Mouse (Mus musculus): ENCODE data around the gene Trim47.
"Not testable (repeated sequence)": the region's sequence is repeated elsewhere in the genome, so short reads cannot be mapped to it uniquely, and the experiment has no call there.

Trim47 gene

DNA sequence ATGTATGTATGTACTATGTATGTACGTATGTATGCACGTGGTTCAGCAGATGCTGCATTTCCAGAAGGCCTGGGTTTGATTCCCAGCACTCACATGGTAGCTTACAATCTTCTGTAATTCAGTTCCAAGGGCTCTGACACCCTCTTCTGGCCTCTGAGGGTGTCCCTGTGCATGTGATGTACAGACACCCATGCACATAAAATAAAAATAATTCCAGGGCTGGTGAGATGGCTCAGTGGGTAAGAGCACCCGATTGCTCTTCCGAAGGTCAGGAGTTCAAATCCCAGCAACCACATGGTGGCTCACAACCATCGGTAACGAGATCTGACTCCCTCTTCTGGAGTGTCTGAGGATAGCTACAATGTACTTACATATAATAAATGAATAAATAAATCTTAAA is 34.1 kb downstream of the Trim47 start:
- intact Hi-C loops (cut with DNase I) = not testable (repeated sequence)

DNA sequence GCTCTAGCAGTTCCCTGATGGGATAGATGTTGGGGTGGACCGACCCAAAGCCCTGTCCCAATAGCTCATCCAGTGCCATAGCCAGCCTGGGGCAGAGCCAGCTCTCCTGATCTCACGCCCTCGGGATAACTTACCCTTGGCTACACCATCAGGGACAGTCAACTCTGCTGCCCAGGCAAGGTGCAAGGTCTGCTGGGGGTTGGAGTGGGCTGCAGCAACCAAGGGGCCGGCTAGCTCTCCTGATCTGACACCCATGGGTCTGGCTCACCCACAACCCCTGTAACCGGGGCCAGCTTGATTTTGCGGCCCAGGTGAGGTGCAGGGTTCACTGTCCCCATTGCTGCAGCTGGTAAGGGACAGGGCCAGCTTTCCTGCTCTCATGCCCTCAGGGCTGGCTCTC is 35.4 kb downstream of the Trim47 start:
- intact Hi-C loops (cut with DNase I) = no loop called here

DNA sequence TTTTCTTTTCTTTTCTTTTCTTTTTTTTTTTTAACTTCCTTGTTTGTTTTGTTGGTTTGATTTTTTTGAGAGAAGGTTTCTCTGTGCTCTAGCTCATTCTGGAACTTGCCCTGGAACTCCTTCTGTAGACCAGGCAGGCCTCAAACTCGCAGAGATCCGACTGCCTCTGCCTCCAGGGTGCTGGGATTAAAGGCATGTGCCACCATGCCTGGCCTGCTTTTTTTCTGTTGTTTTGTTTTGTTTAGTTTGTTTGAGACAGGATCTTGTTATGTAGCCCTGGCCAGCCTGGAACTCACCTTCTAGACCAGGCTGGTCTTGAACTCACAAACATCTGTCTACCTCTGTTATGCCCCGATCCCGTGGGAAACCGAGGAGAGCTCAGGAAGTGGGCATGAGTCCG is 37.5 kb downstream of the Trim47 start:
- intact Hi-C loops (cut with DNase I) = loop anchor here (5.0 kb wide), 1 partner anchor 38 kb away; the partner anchor contains the start of gene Trim47

DNA sequence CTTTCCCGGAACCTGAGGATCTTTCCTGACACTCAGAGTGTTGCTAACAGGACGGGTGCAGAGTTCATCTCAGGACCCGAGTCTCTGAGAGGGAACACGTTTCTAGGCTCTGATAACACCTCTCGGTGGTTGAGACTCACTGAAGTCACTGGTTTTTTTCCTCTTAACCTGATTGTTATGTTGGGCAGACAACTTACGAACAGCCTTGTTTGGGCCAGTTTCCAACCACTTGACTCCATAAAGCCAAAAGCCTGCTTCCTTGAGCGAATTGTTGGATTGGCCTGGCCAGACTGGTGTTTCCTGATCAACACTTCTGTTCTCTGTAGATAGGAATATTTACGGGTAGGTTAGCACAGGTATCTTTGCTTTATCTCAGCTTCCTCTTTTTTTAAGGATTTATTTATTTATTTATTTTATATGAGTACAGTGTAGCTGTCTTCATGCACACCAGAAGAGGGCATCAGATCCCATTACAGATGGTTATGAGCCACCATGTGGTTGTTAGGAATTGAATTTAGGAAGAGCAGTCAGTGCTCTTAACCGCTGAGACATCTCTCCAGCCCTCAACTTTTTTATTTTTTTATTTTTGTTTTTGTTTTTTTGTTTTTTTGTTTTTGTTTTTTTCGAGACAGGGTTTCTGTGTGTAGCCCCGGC is 38.1 kb downstream of the Trim47 start:
- intact Hi-C loops (cut with DNase I) = loop anchor here (5.0 kb wide), 1 partner anchor 38 kb away; the partner anchor contains the start of gene Trim47

DNA sequence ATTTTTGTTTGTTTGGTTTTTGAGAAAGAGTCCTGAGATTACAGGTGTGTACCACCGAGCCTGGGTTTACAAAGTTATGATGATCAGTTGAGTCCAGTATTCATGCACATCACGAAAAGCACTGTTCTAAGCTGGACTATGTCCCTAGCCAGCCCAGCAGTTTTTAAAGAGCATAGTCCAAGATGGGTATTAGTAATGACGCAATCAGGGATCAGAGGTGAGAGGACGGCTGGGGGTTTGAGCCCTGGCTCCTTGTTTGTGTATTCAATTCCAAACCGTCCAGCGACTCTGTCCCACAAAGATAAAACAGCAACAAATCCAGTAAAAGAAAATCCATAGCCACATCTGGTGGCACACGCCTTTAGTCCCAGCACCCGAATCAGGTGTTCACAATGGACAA is 38.8 kb downstream of the Trim47 start:
- intact Hi-C loops (cut with DNase I) = loop anchor here (5.0 kb wide), 1 partner anchor 39 kb away; the partner anchor contains the start of gene Trim47

DNA sequence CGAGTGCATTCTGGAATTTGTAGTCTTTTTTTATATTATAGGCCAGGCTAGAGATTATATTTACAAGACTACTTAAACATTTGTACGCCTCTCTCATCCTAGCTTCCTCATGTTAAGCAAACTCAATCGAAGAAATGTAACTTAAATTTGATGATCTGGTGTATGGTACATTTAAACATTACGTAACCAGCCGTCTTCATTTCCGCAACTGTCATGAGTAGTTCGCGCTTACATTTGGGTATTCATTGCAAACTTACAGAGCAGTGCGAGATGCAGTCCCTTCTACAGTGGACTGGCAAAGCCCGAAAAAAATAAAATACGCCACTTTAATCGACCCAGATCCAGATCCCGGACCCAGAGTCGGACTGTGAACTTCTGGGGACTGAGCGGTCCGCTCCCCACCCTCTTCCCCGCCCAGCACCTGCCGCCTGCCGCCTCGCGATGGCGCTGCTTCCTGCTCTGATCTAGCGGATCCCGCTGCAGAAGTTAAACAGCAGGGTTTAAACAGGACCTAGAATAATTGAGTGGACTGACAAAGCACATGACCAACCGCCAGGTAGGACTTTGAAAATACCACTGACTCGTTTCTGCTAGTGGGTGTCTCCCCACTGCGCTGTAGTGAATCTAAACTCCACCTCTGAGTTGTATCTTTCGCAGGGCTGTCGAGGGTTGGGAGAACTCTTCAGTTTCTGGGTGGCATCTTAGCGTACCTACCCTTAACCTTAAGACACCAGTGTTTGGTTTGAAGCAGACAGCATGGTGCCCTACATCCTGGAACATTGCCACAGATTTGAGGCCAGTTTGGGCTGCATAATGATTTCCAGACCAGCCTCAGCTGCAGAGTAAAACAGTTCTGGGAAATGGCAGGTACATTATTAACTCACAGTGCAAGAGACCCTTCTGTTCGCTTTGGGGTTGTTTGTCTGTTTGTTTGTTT is 39.5 kb downstream of the Trim47 start:
- intact Hi-C loops (cut with DNase I) = loop anchor here (5.0 kb wide), 1 partner anchor 40 kb away; the partner anchor contains the start of gene Trim47

DNA sequence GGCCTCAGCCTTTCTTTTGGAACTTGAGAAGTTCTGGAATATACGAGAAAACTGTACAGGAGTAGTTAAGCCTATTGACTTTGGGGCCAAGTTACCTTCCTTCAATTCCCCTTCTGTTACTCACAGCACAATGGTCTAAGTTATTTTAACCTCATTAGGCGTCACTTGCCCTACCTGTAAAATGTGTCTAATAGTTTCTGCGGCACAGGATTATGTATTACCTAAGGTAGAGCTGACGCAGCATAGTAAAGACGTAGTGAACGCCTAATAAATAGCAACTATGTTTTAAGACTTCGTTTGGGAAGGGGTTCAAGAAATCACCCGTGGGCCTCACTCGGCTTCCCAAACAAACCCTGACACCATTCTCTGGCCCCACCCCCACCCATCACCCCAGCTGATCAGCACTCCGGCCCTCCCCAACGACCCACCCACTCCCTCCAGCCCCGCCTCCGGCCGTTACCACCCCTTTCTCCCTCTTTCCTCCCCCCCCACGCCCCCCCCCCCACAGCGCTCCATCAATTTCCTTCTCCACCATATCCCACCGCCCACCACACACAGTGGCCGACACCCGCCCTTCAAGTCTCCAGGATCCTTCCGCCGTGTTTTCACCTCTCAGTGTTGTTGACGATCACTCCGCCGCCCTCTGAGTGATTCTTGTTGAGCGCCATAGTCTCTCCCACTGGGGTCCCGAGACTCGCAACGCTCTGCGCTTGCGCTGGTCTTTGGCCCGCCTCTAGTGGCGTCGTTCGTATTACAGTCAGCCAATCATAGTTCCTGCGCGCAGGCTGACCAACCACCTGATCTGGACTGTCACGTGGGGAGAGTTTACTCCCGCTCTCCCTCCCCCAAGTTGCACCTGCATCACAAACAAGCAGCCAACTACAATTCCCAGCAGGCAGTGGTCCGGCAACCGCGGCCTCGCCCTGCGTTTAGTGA is 40.5 kb downstream of the Trim47 start, which contains the start of gene Wbp2:
Gene Wbp2 (minus strand): TSS at position 738 of the 936 bp plus-strand sequence.
- intact Hi-C loops (cut with DNase I) = loop anchor here (5.0 kb wide), 1 partner anchor 41 kb away; the partner anchor contains the start of gene Trim47

DNA sequence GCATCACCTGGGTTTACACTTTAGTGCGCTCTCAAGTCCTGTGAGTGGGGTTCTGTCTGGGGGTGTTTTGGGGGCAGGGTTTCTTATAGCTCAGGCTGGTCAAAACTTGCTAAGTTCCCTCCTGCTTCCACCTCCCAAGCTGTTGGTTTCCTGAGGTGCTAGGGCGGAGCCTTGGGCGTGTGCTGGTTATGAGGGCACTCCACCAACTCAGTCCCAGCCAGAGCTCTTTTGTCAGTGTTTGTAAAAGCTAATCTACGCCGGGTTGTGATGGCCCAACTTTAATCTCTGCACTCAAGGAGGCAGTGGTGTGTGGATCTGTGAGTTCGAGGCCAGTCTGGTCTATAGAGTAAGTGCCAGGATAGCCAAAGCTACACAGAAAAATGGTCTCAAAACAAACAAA is 42.8 kb downstream of the Trim47 start:
- intact Hi-C loops (cut with DNase I) = no loop called here

DNA sequence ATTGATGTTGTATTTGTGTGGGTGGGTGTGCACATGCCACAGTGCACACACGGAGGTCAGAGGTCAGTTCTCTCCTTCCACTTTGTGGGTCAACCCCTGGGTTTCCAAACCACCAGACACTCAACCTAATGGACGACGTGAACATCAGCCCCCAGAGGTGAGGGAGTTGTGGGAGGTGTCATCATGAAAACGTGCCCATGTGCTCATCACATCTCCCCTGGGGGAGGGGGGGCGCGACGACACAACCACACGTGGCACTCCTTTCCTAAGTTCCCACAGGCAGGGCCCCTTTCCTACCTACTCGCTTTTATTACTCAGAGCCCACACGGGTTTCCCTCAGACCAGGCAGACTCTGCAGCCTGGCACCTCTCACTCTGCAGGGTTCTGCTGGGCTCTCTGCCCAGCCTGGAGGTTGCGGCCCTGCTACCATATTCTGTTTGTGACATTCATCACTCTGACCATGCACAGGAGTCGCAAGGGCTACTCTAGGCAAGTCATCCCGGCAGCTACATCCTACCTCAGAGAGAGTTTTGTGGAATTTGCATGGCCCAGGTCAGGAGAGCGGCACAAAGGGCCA is 43.8 kb downstream of the Trim47 start:
- intact Hi-C loops (cut with DNase I) = no loop called here

DNA sequence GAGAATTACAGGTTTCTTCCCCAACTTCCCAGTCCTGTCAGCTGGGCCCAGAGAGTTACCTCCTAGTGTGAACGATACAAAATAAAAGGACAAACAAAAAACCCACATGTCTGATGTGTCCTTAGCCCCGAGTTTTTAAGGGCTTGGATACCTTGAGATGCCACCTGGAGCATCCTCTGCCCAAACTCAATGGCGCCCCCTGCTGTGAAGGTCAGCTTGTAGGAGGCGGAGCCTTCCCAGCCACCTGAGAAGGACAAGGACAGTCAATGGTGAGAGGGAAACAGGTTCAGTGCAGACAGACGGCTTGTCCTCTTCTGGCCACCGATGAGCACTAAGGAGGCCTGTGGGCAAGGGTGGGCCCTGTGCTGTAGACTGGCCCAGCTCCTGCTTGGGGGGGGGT is 45.9 kb downstream of the Trim47 start:
- intact Hi-C loops (cut with DNase I) = no loop called here

DNA sequence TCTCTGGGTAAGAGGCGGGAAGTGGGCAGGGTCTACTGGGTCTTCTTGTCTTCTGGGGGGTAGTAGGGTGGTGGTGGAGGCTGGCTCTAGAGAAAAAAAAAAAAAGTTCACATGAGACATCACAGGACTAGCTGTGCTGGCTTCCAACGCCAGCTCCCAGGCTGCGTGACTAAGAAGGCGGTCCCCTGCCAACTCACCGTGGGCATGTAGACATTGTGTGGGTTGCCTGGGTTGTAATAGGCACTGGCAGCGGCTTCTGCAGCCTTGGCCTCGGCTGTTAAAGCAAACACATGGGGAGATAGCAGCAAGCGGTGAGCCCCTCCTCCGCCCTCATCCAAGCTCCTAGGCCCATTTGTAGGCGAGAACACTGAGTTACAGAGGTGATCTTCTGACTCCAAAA is 47.5 kb downstream of the Trim47 start:
- intact Hi-C loops (cut with DNase I) = loop anchor here (5.0 kb wide), 1 partner anchor 47 kb away; the partner anchor contains the start of gene Unk

DNA sequence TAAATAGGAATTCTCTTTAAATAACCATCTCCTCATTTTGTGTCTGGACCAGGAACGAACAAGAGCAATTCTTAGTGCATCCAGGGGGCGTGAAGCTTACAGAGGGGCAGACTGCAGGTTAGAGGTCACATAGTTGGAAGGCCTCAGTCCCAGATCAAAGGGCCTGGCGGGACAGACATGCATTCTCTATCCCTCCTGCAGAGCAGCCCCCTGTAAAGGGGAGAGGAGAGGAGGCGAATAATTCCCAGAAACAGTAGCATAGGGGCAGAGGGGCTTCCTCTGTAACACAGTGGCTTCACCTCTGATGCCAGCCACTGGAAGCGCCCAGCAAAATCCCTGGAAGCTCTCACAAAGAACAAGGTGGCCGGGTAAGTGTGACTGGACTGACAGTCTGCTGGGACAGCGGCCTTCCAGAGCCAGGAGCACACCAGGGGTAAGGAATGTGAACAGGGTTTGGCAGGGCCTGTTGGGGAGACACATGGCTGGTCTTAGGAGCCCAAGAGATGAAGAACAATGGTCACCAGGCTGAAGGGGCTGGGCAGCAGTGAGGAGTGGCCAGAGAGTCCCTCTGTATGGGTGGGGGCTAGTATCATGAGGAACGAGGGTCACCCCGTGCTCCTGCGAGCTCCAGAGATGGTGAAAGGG is 48.2 kb downstream of the Trim47 start:
- intact Hi-C loops (cut with DNase I) = loop anchor here (5.0 kb wide), 1 partner anchor 46 kb away; the partner anchor contains the start of gene Unk

DNA sequence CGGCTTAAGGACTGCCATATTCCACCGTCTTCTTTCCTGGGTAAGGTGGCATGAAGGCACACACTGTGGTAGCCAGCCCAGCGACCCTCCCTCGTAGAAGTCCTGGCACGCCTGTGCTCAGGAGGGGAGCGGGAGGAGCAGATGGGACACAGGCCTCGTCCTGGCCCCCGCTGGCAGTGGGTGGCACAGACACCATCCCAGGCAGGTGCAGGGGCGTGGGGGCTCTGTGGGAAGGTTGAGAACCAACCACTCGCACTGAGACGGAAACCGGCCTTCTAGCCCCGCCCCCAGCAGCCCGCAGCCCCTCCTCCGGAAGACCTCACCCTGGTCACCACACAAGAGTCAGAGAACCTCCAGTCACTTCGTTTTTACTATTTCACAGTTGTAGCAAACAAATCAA is 48.8 kb downstream of the Trim47 start:
- intact Hi-C loops (cut with DNase I) = loop anchor here (5.0 kb wide), 1 partner anchor 46 kb away; the partner anchor contains the start of gene Unk

DNA sequence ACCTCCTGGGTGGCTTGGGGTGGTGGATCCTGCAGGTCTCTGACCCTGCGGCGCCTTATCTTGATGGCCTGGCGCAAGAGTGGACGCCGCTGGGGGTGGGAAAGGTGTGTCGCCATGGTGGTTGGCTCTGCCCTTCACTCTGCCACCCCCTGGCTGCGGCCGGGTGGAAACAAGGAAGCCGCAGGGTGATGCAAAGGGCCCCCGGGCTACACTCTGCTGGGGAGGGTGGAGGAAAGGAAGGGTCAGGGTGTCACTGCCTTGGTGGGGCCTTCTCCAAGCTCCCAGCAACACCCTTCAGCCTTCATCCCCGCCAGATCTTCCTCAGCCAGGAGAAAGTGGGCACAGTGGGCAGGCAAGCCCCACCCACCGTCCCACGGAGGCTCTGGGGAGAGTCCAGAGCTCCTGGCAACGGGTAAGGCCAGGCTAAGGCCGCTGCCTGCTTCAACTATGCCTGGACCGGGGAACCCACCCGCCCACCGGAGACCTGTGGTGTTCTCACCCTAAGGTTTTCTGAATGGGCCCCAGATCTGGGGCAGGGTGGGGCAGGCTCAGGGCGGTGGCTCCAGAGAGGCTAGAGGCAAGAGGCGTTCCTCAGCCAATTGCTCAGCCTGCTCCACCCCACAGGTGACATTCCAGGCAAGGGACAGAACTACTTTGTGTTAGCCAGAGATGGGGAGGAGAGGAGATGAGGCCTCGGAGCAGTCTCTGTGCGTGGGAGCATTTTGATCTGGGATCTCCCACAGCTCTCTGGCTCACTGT is 49.4 kb downstream of the Trim47 start, which contains the start of gene Unc13d:
Gene Unc13d (minus strand): TSS at position 516 of the 759 bp plus-strand sequence.
- intact Hi-C loops (cut with DNase I) = loop anchor here (5.0 kb wide), 1 partner anchor 45 kb away; the partner anchor contains the start of gene Unk

DNA sequence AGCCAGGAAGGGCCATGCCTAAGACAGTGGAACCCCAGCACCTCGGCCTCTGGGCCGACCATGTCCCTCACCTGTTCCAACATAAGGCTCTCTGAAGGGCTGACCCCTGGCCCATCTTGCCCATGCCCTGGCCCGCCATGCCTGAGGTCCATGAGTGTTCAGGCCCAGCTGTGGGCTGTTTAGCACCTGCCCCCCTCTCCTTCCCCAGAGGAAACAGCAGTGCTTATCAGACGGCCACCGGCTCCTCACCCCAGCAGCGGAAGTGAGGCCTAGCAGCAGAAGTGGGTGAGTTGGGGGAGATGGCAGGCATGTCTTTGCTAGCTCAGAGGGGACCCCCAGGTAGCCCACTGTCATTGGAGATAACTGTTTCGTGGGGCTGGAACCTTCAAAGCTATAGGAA is 50.2 kb downstream of the Trim47 start:
- intact Hi-C loops (cut with DNase I) = loop anchor here (5.0 kb wide), 1 partner anchor 45 kb away; the partner anchor contains the start of gene Unk

DNA sequence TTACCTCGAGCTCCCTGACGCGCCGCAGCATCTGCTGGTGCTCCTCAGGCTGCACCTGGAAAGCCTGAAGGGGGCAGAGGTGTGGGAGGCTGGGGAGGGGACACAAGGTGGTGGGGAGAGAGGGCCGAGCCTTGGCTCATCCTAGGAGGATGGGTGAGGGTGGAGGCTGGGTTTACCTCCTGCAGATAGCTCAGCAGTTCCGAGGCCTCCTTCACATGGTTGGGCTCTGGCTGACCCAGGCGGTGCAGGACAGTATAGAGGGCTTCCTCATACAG is 50.8 kb downstream of the Trim47 start:
- intact Hi-C loops (cut with DNase I) = loop anchor here (5.0 kb wide), 1 partner anchor 44 kb away; the partner anchor contains the start of gene Unk

DNA sequence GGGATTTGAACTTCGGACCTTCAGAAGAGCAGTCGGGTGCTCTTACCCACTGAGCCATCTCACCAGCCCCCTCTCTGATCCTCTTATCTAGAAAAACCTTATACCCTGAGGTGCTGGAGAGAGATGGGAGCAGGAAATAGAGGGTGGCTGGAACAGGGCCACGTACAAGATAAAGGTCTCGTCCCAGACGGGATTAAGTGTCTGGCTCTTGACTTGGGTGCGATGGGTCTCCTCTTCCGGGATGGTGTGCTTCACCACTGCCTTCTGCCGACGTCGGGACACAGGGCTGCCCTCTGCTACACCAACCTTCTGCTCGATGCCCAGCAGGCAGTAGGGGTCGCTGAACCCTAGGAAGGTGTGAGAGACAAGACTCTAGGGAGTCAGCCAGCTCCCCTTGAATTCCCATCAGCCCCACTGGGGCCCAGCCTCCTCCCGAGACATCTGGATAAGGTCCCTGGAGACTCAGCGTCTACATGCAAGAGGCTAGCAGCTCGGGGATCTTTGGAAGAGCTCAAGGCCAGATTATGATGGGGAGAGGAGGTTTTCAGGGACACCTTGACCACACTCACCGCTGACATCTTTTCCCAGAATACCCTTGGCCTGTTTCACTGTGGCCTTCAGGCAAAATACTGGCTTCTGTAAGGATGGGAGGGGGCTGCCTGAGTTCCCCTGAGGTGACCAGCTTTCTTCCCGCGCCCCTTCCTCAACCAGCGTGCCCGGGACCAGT is 51.3 kb downstream of the Trim47 start:
- intact Hi-C loops (cut with DNase I) = loop anchor here (5.0 kb wide), 1 partner anchor 43 kb away; the partner anchor contains the start of gene Unk

DNA sequence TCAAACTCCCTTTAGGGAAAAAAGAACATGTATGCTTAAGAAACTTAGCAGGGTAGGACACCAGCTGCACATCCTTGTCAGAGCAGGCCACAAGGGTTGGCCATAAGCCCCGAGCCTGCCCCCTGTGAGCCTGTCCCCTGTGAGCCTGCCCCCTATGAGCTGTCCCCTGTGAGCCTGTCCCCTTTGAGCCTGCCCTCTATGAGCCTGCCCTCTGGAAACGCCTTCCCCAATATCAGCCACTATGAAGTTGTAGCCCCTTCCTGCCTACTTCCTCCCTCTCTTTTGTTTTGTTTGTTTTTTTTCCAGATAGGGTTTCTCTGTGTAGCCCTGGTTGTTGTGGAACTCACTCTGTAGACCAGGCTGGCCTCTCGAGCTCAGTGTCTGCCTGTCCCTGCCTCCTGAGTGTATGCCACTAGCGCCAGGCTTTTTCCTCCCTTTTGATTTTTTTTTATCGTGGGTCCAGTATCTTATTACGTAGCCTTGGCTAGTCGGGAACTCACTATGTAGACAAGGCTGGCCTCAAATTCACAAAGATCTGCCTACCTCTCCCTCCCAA is 52.5 kb downstream of the Trim47 start:
- intact Hi-C loops (cut with DNase I) = no loop called here

Data from adrenal gland (tissue).